Mouse (Mus musculus) forelimb bud, embryonic 11.5 days (tissue): Measurements from ENCODE around the gene Kcnma1.
A peak's percentile ranks its signal among the peaks of the same experiment; 100 is the strongest.

Experiments used
- DNase-seq: peaks from one replicate; pipeline ENCODE4 v3.0.0-alpha.2; 2012; ENCODE audit warnings: low read depth, low spot score

Gene Kcnma1

DNA sequence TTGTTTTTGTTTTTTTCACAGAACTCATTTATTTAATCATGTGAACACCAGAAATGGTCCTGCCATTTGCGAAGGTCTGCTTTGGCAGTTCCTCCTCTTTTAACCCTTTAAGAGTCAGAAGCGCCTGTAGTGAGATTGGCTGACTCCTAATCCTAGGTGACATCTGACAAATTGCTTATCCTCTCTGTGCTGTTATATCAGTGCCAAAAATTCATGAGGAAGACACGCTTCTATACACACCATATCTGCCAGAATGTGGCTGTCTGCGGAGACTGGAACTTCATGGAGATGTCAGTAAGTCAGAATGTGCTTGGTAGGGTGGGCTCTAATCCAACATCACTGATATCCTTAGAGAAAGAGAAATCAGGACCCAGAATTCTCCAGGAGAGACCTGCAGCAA is 157.3 kb downstream of the Kcnma1 start:
- DNase-seq = no peak

DNA sequence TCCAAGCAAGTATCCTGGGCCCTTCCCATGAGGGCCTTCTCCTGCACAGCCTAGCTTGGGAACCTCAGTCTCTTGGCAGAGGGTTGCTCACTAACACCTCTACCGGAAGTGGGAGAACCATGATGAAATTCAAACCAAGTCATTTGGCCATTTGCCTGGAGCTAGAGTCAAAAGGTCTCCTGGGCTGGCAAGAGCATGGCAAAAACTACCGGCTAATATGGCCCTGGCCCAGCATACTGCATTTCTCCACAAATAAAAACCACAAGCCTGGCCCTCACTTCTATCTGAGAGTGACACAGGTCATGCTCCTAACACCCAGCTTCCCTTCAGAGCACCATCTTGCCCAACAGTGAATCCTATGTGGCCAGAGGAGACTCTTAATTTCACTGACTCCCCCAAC is 159.3 kb downstream of the Kcnma1 start:
- DNase-seq = no peak

DNA sequence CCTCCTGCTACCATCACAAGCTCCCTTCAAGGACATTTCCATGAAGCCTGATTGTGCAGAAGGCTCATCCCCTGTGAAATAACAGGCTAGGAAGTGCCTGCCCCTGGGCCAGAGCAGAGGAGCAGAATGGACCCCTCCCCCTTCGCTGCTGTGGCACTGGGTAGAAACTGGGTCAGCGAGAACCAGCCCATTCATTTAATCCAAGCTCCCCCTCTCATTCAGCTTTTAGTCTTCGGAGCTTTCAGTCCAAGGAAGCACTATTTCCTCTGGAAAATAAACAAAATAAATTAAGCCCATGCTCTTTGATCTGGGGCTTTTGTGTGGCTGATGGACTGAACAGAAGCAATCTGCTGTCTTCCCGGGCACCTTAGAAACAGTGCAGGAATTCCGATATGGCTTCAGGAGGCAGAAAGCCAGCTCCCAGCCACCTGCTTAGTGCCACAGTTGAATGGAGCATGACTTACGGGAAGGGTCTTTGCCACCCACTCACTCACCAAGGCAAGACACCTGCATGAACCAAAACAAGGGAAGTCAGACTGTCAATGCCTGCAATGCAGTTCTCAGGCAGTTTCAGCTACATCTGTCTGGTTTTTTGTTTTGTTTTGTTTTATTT is 165.7 kb downstream of the Kcnma1 start:
- DNase-seq = no peak

DNA sequence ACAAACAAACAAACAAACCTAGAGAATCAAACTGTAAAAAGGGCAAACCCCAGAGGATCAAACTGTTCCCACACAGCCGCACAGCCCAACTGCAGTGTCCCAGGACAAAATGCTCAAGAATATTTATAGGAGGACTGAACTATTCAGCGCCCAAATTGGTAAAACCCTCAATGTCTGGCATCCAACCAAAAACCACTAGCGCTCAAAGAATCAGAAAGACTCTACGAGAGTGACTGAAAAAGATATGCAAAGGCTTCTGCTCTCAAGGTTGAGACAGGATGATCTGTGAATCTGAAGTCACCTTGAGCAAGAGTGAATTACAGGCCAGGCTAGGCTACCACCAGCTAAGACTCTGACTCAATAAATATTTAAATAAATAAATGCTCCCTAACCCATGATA is 167.6 kb downstream of the Kcnma1 start:
- no peak for DNase-seq

DNA sequence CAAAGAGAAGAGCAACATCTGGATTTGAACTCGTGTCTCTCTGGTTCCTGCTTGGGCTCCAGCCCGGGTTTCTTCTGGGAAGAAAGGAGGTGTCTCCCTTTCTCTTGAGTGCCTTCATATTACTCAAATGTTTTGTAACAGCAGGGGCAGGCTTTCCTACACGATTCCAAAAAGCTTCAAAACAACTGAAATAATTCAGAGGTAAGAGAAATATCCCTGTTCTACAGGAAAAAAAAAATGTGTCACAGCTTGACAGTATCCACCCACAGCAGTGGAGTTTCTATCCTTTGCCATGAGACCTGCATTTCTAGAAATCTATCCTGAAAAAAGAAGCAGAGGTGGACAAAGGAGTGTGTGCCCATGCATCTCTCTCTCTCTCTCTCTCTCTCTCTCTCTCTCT is 172.3 kb downstream of the Kcnma1 start:
- DNase-seq = no peak

DNA sequence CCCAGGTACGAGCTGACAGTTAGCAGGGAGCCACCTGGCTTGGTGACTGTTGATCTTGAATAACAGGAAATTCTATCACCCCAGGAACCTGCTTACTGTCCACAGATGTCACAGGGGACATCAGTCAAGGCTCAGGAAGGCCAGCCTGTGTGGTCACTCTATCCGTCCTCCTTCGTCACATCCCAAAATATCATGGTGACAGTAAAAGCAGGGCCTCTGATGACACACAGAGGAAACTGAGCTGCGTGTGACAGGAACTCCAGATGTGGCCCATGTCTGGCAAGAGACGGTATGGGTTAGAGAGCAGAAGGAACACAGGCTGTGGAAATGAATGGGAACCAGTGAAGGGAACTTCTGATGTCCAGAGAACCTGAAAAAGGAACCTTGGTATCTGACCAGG is 174.7 kb downstream of the Kcnma1 start:
- DNase-seq = no peak

DNA sequence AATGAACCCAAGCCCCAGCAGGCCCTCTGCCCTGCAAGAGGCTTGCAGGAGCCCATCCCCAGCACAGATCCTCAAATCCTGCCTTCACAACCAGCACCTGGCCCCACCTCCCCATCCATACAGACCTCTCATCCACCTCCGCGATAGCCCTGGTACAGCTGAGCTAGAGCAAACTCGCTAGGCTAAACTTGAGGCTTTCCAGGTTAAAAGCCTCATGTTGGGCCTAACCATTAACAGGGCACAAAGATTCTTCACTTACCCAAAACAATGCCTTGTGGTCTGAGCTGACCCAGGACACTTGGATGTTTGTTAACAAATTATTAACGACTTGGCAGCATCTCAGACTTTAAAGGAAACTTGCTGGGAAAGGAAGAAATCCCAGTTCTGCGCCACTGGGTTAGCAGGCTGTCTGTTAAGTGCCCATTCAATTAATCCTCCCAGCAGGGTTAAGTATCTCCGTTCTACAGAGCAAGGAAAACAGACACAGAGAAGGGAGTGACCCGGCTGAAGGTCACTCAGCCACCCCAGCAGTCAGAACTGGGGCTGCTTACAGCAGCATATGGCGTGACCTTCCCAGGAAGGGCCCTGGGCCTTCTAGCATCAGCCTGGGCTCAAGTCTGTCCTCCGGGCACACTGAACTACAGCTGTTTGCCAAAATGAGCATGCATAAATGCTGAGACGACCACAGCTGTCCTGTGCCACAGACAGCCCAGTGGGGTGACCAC is 178.7 kb downstream of the Kcnma1 start:
- DNase-seq = no peak

DNA sequence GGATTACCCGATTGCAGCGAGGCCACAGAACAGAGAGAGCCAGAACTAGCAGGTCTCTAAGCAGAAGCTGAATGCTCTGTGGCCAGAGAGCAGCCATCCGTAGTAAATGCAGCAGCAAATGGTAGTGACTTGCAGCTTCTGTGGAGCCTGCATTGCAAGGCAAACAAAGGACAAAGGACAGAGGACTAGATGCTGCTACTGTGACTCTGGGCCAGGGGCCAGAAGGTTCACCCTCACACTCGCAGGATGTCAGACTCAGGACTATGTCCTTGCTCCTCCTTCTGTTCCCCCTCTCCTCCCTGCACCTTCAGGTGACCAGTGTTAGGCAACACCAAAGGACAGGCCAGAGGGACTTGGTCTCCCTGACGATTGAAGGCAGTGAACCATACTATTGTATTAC is 183.0 kb downstream of the Kcnma1 start:
- DNase-seq = no peak

DNA sequence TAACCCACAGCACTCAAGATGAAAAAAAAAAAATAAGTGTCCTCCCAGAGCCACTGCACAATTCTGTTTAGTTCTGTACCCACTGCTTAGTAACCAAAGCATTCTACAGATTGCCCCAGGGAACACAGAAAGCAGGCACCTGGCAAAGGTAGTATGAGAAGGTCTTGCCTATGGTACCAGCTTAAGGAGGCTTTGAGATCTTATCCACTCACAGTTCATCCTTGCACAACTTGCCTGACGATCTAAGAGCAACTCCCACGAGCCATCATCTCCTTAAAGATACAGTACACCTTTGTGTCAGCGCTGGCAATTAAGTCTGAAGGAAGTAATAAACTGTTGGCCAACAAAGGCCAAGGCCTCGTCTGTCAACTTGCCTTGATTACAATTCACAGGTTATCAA is 184.0 kb downstream of the Kcnma1 start:
- DNase-seq = no peak

DNA sequence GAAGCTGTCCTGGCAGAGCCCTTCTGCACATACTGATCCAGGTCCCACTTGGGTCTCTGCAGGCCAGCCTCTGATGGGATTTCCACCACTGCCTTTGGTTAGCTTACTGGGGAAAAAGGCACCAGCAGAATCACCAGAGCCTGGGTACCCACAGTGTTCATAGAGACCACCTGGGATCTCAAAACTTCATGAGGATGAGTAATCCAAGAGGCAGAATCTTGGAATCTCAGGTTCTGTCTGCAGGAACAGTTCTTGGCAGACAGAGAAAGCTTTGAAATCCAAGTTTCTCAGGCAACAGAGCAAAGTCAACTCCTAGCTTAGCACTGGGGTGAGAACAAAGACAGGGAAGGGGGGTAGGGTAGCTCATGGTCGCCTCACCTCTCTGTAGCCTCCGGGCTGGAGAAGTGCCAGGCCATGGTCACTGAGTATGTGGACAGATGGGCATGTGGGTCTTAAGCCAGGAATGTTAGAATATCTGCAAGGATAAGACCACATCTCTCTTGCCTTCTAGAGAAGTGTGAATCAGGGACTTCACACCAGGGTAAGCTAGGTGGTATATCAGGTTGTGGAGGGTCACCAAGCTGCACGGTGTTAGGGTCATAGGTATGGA is 185.5 kb downstream of the Kcnma1 start:
- DNase-seq = no peak

DNA sequence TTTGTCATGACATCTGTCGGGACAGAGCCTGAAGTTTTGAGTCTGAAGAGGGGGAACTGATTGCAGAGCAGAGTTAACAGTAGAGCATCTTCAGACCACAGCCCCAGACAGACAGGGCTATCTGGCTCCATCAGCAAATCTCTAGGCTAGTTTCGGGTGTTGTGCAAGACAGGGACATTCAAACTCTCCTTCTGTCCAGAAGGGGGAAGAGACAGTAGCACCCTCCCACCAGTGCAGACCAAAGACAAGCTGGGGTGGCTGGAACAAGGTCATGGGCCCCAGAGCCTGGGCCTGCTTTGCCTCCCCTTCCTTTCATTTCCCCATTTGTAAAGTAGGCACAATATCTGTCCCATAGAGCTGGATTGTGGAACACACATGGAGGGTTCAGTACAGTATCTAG is 189.4 kb downstream of the Kcnma1 start:
- DNase-seq = no peak

DNA sequence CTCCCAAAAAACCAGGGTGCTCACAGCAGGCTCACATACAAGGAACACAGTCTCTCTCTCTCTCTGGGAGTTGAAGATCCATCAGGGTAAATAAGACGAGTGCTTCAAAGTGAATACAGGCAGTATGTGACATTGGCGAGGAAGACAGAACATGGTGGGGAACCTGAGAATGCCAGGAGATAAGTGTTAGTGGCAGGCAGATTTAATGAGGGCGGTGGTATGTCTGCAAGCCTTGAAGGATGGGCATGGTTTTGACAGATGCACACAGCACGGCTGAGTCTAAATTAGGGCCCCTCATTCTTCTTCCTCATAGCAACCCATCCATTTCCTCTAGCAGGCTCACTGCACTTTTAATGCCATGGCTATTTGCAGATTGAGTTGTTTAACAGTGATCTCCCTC is 190.0 kb downstream of the Kcnma1 start:
- no peak for DNase-seq

DNA sequence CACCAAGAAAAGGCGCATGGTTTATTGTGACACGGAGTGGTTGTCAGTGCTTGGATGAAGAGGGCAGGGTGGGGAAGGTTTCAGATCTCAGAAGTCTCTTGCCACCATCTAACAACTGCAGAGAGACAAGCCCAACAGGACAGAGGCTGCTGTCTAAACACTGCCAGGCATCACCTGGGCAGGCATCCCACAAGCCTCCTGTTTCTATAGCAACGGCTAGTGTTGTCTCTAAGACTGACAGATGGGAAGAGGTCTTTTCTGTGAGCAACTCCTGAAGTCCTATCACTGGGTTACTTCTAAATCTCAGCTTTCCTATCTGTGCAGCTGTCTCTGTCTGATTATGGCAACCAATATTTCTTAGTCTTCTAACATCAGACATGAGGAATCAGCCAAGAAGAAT is 196.7 kb downstream of the Kcnma1 start:
- DNase-seq = no peak

DNA sequence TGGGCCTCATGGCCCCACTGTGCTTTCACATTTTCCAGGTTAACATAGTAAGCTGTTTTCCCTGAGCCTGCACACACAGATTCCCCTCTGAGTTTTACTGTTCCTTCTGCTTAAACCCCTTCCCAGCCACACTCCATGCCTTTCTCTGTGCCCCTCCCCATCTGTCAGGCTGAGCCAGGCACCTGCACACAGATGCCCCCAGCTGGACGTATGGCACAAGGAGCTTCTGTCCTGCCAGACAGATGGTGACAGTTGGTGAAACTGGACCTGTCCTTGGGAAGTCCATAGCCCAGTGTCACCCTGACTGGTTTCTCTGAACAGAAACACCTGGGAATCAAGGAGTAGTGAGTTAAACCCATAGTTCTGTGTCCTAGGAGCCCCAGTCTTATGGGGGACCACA is 204.2 kb downstream of the Kcnma1 start:
- no peak for DNase-seq

DNA sequence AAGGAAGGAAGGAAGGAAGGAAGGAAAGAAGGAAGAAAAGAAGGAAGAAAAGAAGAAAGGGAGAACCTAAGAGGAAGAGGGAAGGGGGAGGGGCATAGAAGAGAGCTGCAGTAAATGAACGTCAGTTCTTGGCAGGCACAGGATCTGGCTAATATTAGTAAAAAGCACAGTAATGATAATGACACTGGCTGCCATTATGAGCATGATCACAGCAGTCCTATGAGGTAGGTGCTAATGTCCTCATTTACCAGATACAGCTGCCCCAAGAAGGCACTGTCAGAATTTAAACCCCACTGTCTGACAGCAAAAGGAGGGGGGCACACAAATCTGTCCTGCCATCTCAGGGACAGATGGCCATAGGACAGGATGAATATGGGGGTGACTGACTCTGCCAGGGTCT is 205.2 kb downstream of the Kcnma1 start:
- no peak for DNase-seq

DNA sequence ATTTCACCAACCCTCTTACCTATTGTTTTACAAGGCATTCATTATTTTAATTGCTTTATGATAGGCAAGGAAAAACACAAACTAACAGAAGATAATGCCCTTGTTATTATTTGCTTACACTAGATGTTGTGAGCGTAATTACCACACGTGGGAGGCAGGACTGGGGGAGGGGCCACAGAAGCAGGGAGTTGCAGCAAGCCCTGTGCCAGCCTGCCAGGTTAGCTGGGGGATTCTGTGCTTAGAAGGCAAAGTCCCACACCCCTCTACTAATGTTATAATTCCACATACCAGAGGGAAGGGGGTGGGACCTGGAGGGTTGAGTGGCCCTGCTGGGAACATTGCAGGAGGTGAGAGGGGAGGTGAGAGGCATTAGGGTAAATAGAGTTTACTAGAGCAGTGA is 207.9 kb downstream of the Kcnma1 start:
- no peak for DNase-seq

DNA sequence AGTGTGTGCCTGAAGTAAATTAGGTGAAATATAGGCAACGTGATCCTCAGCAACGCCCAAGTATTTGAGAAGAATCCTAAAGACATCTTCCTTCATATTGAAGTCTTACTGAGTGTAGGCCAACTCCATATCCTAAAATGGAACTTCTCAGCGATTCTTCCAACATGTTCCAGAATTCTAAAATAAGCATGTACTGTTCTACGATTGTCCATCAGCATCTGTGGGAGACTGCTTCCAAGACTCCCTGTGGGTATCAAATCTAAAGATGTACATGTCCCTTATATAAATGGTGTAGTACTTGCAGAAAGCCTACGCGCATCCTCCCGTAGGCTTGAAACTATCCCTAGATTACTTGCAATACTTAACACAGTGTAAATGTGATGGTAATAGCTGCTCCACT is 217.4 kb downstream of the Kcnma1 start:
- DNase-seq = no peak

DNA sequence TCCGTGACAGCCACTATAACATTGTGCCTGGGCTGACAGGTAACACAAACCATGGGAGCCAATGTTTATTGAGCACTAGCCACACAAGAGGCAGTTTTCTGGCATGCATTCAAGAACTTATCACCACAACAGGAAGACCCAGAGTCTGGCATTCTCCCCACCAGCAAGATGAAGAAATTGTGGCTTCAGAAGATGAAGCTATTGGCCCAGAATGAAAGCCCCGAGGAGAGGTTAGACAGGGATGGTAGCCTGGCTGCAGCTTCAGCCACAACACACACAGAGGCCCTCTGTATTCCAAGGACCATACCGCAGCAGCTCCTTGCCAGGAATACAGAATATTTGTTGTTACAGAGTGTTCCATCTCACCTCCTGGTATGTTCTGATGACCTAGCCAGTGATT is 221.6 kb downstream of the Kcnma1 start:
- no peak for DNase-seq

DNA sequence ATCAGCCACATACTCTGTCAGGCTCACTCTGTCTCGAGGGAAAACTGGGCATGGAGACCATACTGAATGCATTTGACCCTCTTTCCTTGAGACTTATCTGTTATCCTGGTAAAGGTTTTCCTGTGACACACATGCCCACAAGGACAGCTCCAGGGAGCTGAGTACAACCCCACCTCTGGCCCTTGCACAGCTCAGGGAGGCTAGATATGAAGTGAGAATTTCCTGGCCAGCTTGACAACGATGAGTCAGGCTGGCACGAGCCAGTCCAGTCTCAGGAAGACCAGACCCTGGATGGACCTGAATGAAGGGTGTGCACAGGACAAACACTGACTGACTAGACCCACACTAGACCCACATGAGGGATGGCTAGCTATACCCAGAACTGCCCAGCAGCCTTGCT is 222.2 kb downstream of the Kcnma1 start:
- DNase-seq = no peak

DNA sequence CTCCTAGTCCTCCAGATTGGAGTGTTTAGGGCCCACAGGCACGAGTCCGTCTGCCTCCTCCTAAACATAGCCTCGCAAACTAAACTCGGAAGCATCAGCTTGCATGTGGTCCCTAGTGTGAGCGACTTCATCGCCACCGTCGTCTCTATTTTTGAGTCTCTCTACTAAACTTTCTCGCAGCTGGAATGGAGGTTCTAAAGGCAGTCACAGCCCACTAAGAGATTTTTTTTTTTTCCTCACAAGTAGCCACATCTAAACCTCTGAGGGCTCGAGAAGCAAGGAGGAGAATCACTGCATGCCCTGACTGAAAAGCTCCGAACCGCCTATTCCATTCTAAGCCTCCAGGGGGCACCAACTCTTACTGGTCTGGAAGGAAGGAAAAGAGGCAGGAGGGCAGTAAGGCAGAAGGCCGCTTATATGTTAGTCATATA is 223.0 kb downstream of the Kcnma1 start:
- peak; percentile 62 for DNase-seq

DNA sequence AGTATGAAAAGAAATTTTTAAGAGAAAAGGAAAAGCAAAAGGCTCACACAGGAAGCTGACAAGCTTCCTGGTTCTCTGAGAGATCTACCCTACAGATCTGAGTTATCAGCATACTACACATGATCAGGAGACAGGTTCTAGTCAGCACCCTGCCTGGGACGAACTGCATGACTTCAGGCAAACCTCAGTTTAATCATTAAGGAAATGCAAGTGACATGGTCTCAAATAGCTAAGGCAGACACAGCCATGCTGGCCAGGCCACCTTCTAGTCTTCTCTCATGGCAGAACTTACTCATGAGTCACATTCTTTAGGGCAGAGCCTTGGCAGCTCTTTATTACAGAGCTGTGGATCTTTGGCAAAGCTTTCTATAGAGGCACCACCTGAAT is 227.6 kb downstream of the Kcnma1 start:
- DNase-seq = no peak

DNA sequence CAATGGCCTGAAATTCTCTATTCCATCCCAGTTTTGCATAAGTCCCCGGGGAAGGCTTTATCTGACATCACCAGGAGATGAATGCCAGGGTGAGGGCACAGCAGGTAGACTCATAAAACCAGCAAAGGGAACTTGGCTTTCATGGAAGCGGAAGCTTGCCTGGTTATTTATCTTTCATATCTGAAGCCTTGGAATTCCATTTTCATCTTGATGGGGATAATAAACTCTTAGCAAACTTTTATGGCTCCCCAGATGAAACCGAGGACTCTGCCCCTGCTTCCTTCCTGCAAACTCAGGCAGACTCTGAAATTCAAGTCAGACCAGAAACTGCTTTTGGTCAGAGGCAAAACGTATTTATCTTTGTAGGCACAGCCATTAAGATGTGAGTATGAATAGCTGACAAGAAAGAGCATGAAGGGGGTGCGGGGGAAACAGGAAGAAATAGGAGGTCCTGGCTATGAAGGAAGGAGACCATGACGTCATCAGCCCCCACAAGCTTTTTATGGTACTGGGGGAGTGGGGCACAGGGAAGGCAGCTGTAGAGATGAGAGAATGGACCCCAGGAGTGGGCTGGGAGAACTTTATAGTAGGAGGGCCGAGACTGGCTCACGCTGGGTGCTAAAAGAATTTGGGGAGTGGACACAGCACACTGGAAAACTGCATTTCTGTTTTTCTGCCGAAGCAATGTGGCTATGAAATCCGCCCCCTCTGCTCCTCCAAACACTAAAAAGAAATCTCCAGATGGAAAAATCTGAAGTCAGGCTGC is 228.2 kb downstream of the Kcnma1 start:
- DNase-seq = no peak
